Mouse (Mus musculus) kidney, postnatal 10 days (tissue): ENCODE measurements around the gene Osr1.

Source experiments
- DNase-seq: peaks from one replicate; pipeline ENCODE4 v3.0.0; 2021; ENCODE audit warnings: mixed read lengths

Osr1 gene

DNA sequence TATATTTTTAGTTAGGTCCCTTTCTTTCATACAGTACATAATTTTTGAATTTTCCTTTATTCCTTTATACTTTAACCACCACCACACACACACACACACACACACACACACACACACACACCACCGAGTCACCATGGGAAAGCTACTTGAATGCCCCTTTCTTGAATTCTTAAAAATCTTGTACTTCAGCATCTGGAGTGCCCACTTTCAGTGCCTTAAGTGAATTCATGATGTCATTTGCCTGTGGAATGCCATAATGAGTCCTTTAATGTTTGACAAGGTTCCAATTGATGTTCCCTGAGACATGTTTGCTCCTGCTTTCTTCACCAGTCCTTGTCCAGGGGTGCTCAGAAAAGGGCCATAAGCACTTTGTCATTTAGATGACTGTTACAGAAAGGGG, 17.8 kb downstream of the Osr1 start:
- no peak for DNase-seq

DNA sequence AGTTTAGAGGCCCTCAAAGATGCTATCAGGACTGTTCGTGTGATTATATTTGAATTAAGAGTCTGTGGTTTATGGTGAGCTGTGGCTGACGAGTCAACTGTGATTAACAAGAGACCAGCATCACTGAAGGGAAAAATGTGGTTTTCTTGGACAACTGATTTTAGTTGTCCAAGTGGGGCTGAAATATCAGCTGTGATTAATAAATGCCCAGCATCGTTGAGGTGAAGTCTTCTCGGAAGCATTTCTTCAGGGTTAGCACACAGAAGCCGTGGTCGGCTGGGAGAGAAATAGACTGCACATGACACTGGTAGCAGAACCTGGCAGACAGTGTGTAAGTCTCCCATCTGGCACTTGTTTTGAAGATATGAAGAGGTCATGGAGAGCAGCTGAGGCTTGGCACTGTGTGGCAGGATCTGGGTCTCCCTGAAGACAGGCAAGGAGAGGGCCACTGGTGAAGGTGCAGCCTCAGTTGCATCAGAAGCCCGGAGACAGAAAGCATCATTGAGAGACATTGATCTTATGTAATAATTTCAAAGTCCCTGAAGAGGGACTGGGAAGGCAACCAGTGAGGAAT, 19.7 kb downstream of the Osr1 start:
- DNase-seq = no peak

DNA sequence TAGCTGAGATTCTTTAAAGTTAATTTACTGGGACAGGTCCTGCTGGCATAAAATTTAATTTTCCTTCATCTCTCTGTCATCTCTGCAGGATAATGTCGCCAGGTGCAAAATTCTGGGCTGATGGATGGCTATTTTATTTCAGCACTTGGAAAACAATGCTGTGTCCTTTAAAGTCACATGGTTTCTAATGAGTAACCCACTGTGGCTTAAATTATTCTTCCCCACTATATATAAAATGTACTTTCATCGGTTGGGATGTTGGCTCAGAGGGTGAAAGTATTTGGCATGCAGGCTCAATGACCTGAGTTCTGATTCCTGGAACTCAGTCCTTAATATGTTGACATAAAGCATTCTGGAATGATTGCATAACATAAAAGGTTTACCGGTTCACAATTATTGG, 21.2 kb downstream of the Osr1 start:
- DNase-seq = no peak

DNA sequence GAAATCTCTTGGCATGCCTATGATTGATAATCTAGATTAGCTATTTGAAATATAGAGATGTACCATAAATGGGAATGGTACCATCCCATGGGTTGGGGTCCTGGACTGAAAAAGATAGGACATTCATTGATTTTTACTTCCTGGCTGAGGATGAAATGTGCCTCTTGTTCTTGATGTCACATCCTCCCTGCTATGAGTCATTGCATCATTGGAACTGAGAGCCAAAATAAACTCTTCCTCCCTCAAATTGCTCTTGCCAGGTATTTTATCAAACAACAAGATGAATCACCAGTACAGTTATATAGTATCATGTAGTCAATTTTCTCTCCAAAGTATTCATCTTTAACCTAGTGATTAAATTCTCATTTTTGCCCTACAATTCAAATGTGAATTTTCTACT, 28.3 kb downstream of the Osr1 start:
- DNase-seq = no peak
